Comparison of ENCODE assay signal across 23 mouse cellular contexts in genomic region chr9:20479396-20479795, GRCm38 (mm10). TPM values are rescaled to one million over a fixed set of nuclear protein-coding genes. Genes with fewer than 3 reads are reported as not detected.
A peak's percentile ranks its signal among the peaks of the same experiment; 100 is the strongest.
DNase-seq lines count a peak whose midpoint lies in the region; ATAC-seq and TF ChIP-seq lines count a peak whose summit lies in the region.
"Had no signal": no experiment of that assay in that cellular context is flagged by ENCODE, and none has a peak within 500 bp of the region (broad histone marks: within the 10 kb centered on the region; RNA-seq: fewer than 3 reads in every experiment).

No protein-coding gene starts in this region.

- no peak for ATAC-seq in cerebellum, adult (ENCODE audit: insufficient number of reproducible peaks, low FRiP score, low TSS enrichment)
- ATAC-seq in hindbrain, postnatal 0 days: 0 out of 2 replicates have a peak, but pooled peaks have one; percentile 21
- ATAC-seq in hindbrain, embryonic 11.5 days (ENCODE audit: low FRiP score): no peak
- ATAC-seq: forebrain, embryonic 16.5 days; liver, embryonic 12.5 days; liver, postnatal 0 days; Patski had no signal

- peaks cover 20% of the 10 kb centered on the region for H3K36me3 ChIP-seq in hindbrain, postnatal 0 days (ENCODE audit: insufficient read depth, low read length)
- 0 out of 2 replicates have a peak, but pooled peaks cover 11% of the 10 kb centered on the region for H3K36me3 ChIP-seq in hindbrain, embryonic 11.5 days (ENCODE audit: control insufficient read depth, insufficient read depth, low read length)

- H3K9me3 ChIP-seq in hindbrain, postnatal 0 days (ENCODE audit: low read length): no peaks in the 10 kb centered on the region
- H3K9me3 ChIP-seq in hindbrain, embryonic 11.5 days (ENCODE audit: control insufficient read depth, low read length): no peaks in the 10 kb centered on the region
- H3K9me3 ChIP-seq: hindbrain, embryonic 13.5 days; liver, embryonic 12.5 days; midbrain, embryonic 12.5 days; neural tube, embryonic 13.5 days; stomach, embryonic 15.5 days had no signal

- H3K4me1 ChIP-seq in hindbrain, postnatal 0 days (ENCODE audit: insufficient read depth, low read length): no peaks in the 10 kb centered on the region
- H3K4me1 ChIP-seq in hindbrain, embryonic 11.5 days (replicated peaks; ENCODE audit: control insufficient read depth, insufficient read depth, low read length): no peaks in the 10 kb centered on the region
- H3K4me1 ChIP-seq: hindbrain, embryonic 13.5 days; liver, embryonic 12.5 days; midbrain, embryonic 12.5 days; neural tube, embryonic 13.5 days; stomach, embryonic 15.5 days had no signal

- intact Hi-C loops in left cerebral cortex, postnatal 4 days (cut with DNase I): no loop called here
- intact Hi-C loops in left cerebral cortex, postnatal 25 days (cut with DNase I): no loop called here

- H3K27me3 ChIP-seq in hindbrain, postnatal 0 days (ENCODE audit: insufficient read depth, low read length): no peaks in the 10 kb centered on the region
- H3K27me3 ChIP-seq in hindbrain, embryonic 11.5 days (ENCODE audit: control insufficient read depth, insufficient read depth, low read length): no peaks in the 10 kb centered on the region
- H3K27me3 ChIP-seq: hindbrain, embryonic 13.5 days; liver, embryonic 12.5 days; midbrain, embryonic 12.5 days; neural tube, embryonic 13.5 days; Patski; stomach, embryonic 15.5 days had no signal

- H3K9ac ChIP-seq in hindbrain, postnatal 0 days (replicated peaks; ENCODE audit: low read length): no peak overlapping the region
- no peak overlapping the region for H3K9ac ChIP-seq in hindbrain, embryonic 11.5 days (ENCODE audit: low read depth, low read length)
- H3K9ac ChIP-seq: hindbrain, embryonic 13.5 days; liver, embryonic 12.5 days; liver, postnatal 0 days; midbrain, embryonic 12.5 days; neural tube, embryonic 13.5 days; stomach, embryonic 15.5 days had no signal

- TF ChIP-seq CTCF in hindbrain, postnatal 0 days (IDR thresholded peaks at IDR 0.05; ENCODE audit: low read depth): no peak

- H3K4me3 ChIP-seq in hindbrain, postnatal 0 days (ENCODE audit: low read length): no peak overlapping the region
- no peak overlapping the region for H3K4me3 ChIP-seq in hindbrain, embryonic 11.5 days (ENCODE audit: low read depth, low read length)
- H3K4me3 ChIP-seq: erythroblast, embryonic 14.5 days; gastrocnemius, adult 2 months; hindbrain, embryonic 13.5 days; left cerebral cortex, adult 2 months; liver, embryonic 12.5 days; midbrain, embryonic 12.5 days; neural tube, embryonic 13.5 days; stomach, embryonic 15.5 days had no signal

- DNase-seq in cerebellum, adult 18-20 months: peak; percentile 13 to 19
- no peak for DNase-seq in hindbrain, postnatal 0 days (ENCODE audit: low spot score)
- DNase-seq in hindbrain, embryonic 11.5 days (ENCODE audit: low spot score): no peak
- DNase-seq in left cerebral cortex, postnatal 4 days: peak; percentile 21
- no peak for DNase-seq in left cerebral cortex, postnatal 25 days (ENCODE audit: low spot score in 2 of 2)
- DNase-seq in kidney, postnatal 36 days: peak; percentile 19 to 64
- DNase-seq: gastrocnemius, adult 2 months; gastrocnemius, postnatal 36 days; heart, adult 18-20 months; heart, postnatal 36 days; liver, postnatal 0 days; lung, postnatal 36 days had no signal

- no peak overlapping the region for H3K27ac ChIP-seq in hindbrain, postnatal 0 days
- no peak overlapping the region for H3K27ac ChIP-seq in hindbrain, embryonic 11.5 days (ENCODE audit: low read depth, low read length)
- H3K27ac ChIP-seq: gastrocnemius, adult 2 months; hindbrain, embryonic 13.5 days; left cerebral cortex, adult 2 months; liver, embryonic 12.5 days; midbrain, embryonic 12.5 days; neural tube, embryonic 13.5 days; stomach, embryonic 15.5 days had no signal

- no peak overlapping the region for H3K4me2 ChIP-seq in hindbrain, postnatal 0 days (ENCODE audit: low read depth, low read length)
- no peak overlapping the region for H3K4me2 ChIP-seq in hindbrain, embryonic 11.5 days (replicated peaks; ENCODE audit: low read depth, low read length)
- H3K4me2 ChIP-seq: heart, embryonic 11.5 days; hindbrain, embryonic 13.5 days; liver, embryonic 12.5 days; midbrain, embryonic 12.5 days; neural tube, embryonic 13.5 days; stomach, embryonic 15.5 days had no signal

- WGBS in hindbrain, postnatal 0 days: 69% methylated on average over 5 of the region's 5 CpGs
- WGBS in hindbrain, embryonic 11.5 days: 92% methylated on average over 5 of the region's 5 CpGs

RNA-seq across cellular contexts. Expression of gene Zfp426, which starts 13.2 kb away (rescaled TPM):
- total RNA-seq in hindbrain, postnatal 0 days (2014; rRNA removed): 48.3 and 57.1 TPM in 2 replicates
- 22.1 and 23.3 TPM in 2 replicates for polyA plus RNA-seq in hindbrain, postnatal 0 days (2015; fragmentation: Nextera tagmentation; extraction: Ambion mirVana)
- 32.7 and 35.2 TPM in 2 replicates for polyA plus RNA-seq in hindbrain, embryonic 11.5 days (2014; fragmentation: Nextera tagmentation; extraction: Ambion mirVana)
- total RNA-seq in left cerebral cortex, postnatal 4 days (2021): 10 to 100 TPM; 35.1 to 40.5 TPM
- 10 to 100 TPM; 26.8 to 27.6 TPM for total RNA-seq in left cerebral cortex, postnatal 25 days (2021)

RNA-seq across cellular contexts. Expression of gene Zfp26, which starts 19.4 kb away (rescaled TPM):
- 21.4 and 22.1 TPM in 2 replicates for total RNA-seq in hindbrain, postnatal 0 days (2014; rRNA removed)
- 8.0 and 11.2 TPM in 2 replicates for polyA plus RNA-seq in hindbrain, postnatal 0 days (2015; fragmentation: Nextera tagmentation; extraction: Ambion mirVana)
- 28.8 and 34.9 TPM in 2 replicates for polyA plus RNA-seq in hindbrain, embryonic 11.5 days (2014; fragmentation: Nextera tagmentation; extraction: Ambion mirVana)
- total RNA-seq in left cerebral cortex, postnatal 4 days (2021): 10 to 100 TPM; 41.9 to 42.3 TPM
- 10 to 100 TPM; 23.6 to 25.7 TPM for total RNA-seq in left cerebral cortex, postnatal 25 days (2021)

RNA-seq across cellular contexts. Expression of gene Zfp266, which starts 41.8 kb away (rescaled TPM):
- total RNA-seq in hindbrain, postnatal 0 days (2014; rRNA removed): 67.5 and 83.3 TPM in 2 replicates
- 50.9 and 51.4 TPM in 2 replicates for polyA plus RNA-seq in hindbrain, postnatal 0 days (2015; fragmentation: Nextera tagmentation; extraction: Ambion mirVana)
- 125 and 129 TPM in 2 replicates for polyA plus RNA-seq in hindbrain, embryonic 11.5 days (2014; fragmentation: Nextera tagmentation; extraction: Ambion mirVana)
- 100 to 1,000 TPM in 1 of 2 experiments, 10 to 100 TPM in 1; 97.4 to 105 TPM for total RNA-seq in left cerebral cortex, postnatal 4 days (2021)
- 10 to 100 TPM; 43.6 to 47.8 TPM for total RNA-seq in left cerebral cortex, postnatal 25 days (2021)

Comparison
In these comparisons a context has a peak if more than half of its experiments do, and no peak if none do; other contexts are left out.
1. DNase-seq: peak in cerebellum, adult 18-20 months (2 of 2), left cerebral cortex, postnatal 4 days (single experiment) and kidney, postnatal 36 days (2 of 2); none in hindbrain, postnatal 0 days (single experiment), hindbrain, embryonic 11.5 days (single experiment) and left cerebral cortex, postnatal 25 days (0 of 2).